Mouse (Mus musculus): ENCODE measurements around the gene Tmem109.

The Tmem109 gene

DNA sequence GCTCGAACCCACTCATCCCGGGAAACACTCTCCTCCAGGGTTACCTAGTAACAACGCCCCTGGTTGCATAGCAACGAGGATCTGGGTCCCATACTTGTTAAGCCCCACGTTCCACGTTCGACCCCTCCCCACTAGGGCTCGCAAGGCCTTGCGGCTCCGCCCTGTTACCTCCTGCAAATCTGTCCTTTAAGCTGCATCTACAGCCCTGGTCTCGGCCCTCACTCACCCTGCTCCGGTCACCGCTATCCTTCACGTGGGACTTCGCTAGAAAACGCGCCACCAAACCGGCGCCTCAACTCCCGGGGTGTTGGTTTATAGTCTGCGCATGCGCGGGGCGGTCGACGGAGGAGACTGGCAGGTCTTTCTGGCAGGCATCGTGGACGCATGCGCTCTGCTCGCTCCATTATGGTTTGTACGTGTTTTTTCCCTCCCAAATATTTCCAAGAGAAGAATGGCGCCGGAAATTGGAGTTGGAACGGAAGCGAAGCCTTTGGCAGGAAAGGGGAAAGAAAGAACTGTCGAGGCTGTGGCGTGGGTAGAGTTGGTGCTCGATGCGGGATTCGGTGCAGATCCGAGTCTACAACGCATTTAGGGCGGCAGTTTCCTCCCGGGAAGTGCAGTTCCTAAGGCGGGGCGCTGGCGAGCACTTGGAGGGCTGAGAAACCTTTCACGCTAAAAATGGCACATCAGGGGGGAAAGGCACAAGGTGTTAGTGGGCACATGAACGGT lies at the start of gene Tmem109:
Gene Tmem109, minus strand, starts transcription at position 576 of the 729 bp plus-strand sequence.
- DNase-seq (ENCODE audit: low spot score), result peak; percentile 91

DNA sequence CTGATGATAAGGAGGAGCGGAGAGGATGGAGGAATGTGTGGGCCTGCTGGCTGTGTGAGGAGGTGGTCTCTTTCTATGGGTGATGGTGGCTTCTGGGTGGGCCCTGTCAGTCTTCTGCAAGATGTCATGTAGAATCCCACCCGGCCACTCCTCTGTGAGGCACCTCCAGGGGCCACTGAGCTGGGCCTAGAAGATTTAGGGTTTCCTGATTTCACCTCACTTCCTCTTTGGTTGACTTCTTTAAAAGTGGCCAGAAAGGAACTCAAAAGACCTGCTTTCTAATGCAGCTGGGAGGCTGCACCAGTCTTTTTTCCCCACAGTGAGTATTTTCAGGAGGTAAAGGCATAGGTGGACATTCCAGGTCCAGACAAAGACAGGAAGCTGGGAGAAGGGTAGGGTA lies 48.8 kb upstream of the Tmem109 start:
- no peak for DNase-seq (ENCODE audit: low spot score)

DNA sequence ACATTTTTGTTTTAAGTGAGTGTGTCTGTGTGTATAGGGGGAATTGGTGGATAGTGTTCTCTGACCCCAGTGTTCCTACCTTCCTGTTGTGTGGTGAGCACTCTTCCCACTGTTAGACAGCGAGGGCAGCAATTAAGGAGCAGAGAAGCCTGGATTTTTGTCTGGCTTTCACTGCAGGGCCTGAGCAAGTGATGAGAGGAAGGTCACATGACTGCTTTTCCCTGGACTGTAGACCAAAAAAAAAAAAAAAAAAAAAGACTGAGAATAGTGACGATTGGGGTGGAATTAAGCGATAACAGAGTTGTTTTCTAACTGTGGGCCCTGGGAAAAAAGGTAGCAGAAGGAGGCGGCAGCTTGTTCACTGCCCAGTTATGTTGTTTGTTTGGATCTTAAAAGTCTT lies 44.9 kb upstream of the Tmem109 start:
- no peak for DNase-seq (ENCODE audit: low spot score)

DNA sequence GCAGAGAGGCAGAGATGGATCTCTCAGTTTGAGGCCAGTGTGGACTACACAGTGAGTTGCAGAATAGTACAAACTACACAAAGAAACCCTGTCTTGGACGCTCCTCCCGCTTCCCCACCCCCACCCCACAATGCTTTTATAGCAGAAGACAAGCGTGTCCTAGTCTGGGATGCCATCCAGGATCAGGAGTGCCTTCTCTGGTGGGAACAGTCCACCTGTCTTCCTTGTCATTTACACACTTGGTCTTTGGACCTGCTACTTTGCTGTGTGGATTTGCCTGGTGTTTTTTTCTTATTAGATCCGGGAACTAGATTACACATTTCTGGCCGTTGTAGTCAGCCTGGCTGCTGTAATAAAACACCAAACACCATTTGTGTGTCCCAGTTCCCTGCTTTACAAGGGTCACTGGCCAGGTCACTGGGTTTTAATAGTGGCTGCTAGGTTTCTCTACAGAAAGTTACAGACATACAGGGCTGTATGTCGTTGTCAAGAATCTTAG lies 44.4 kb upstream of the Tmem109 start:
- no peak for DNase-seq (ENCODE audit: low spot score)

DNA sequence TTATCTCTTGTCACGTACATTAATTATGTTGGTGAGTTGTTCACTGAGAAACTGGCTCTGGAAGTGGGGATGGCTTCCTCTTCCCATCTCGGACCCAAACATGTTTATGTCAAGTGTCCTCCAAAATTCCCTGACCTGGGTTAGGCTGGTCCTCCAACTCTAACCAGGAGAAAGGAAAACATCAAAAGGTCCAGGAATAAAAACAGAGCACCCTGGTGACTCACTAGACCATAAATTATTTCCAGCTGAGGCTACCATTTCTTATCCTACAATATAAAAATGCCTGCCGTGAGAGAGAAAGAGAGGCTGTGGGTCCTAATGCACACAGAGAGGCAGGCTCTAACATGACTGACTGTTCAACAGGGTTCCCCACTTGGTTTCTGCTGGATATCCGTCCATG lies 42.4 kb upstream of the Tmem109 start:
- DNase-seq (ENCODE audit: low spot score), result no peak

DNA sequence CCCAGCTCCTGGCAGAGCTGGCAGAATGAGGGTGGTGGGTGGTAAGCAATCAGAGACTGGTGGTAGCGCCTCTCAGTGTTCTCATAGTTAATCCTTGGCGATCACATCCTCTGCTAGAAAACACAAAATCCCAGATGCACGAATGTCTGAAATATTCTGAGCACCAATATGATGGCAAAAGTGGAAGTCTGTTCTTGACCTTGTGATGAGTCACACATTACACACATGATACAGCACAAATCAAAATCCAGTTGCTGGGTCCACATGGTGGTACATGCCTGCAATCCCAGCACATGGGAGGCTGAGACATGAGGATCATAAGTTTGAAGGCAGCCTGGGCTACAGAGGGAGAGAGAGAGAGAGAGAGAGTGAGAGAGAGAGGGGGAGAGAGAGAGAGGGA lies 39.3 kb upstream of the Tmem109 start:
- no peak for DNase-seq (ENCODE audit: low spot score)

DNA sequence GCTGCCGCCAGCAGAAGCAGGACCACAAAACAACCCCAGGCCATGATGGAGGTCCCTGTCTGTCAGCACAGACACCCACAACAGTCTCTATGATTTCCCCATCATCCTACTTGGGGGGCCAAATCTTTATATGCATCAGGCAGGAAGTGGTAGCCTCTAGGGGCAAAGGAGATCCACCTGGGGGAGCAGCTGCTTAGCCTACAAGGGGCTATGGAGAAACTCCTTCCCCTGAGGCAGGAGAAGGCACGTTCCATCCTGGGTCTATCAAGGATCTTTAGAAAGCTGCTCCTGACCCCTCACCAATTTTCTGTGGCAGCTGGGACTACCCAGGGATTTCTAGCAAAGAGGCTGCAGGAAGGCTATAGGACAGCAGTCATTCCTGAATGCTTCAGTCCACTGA lies 38.7 kb upstream of the Tmem109 start, which contains the start of gene Zp1:
Gene Zp1, minus strand, starts transcription at position 101 of the 400 bp plus-strand sequence.
- no peak for DNase-seq (ENCODE audit: low spot score)

DNA sequence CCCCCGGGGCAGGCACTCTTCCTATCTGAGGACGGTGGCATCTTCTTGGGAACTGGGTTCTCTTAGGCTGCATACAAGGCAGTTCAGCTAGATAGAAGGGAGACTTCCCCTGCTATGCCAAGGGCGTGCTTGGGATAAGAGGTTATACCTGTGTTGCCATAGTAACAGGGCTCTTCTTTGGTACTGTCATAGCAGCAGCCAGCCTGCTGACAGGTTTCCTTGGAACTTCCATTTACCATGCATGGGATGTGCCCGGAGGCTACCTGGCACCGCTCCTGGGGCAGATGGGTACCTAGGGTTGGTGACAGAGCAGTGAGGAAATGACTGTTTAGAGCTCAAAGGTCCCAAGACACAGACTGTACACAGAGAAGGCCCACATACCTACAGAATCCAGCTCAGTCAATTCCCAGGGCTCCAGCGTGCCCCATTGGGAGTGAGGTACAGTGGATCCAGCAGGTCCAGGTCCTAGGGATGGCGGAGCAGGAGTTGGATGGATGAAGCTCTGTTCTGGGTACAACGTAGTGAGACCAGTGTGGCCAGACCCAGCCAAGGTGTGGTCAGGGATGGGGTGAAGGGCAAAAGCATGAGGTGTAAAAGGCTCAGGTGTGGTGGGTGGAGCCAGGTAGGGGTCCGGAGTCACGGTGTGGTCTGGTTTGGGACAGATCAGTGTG lies 36.7 kb upstream of the Tmem109 start:
- no peak for DNase-seq (ENCODE audit: low spot score)

DNA sequence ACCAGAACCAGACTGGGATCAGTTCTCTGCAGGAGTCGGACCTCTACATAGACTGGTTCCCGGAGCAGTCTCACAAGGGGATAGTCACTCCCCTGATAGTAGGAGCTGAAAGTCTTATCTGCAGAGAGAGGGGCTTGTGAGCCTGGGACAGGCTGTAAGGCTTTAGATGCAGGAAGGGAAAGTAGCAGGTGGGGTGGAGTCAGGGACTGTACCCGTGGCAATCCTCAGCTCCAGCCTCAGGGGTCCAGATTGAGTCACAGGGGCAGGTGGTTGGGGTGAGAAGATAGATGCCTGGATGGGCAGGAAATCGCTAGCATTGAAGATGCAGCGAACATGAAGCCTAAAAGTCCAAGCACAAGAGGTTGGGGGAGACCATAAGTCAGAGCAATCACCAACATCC lies 34.7 kb upstream of the Tmem109 start:
- DNase-seq (ENCODE audit: low spot score), result no peak

DNA sequence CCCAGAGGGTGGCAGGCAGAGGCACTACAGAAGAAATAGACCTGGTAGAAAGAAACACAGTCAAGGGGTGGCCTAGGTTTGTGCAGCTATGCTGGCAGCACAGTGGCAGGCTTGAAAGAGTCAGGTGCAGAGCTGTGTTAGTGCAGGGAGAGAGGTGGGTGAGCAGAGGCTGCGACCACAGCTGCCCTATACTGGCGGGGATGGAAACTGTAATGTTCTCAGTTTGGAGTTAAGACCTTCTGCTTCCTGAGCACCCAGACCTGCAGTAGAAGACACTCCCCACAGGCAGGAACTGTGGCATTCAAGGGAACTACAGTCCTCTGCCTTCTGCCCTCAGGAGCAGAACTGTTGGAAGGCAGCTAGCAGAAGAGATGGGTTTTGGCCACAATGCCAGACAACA lies 33.1 kb upstream of the Tmem109 start:
- DNase-seq (ENCODE audit: low spot score), result no peak

DNA sequence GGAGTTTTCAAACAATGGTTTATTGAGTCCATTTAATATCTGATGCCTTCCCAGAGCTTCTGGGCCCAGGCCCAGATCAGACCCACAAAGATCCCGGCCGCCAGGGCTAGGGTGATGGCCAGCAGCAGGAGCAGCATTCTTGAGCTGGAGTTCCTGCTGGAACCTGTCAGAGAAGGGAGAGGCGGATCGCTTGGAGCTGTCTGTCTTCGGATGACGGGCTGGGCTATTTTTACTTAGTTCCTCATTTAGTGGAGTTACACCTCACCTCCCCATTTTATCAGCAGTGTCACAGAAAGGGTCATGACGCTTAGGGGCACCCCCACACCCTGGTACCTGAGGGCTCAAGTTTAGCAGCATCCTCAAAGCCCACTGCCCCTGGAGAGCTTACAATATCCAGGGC lies 32.5 kb upstream of the Tmem109 start:
- no peak for DNase-seq (ENCODE audit: low spot score)

DNA sequence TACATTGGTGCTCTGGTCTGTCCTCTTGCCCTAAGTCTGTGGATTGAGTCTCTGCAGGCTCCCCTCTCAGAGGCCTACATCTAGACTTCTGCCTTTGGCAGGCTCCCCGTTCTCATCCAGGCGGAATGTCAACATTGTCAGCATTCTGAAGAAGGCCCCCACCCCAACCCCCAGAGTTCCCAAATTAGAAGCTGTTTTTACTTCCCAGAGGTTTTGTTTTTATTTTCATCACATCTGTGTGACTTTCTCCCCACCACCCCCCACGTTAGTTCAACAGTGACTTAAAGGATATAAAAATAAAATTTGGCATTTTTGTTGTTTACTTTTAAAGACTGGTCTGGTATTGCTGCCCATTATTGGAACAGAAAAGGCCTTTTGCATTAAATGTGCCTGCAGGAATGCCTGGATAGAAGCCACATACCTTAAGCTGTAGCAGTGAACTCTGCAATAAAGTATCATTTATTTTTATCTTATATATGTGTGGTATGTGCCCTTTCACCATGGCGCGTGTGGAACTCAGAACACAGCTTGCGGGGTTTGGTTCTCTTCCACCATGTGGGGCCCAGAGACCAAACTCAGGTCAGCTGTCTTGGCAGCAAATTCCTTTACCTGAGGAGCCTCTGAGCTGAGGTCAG lies 27.4 kb upstream of the Tmem109 start:
- no peak for DNase-seq (ENCODE audit: low spot score)

DNA sequence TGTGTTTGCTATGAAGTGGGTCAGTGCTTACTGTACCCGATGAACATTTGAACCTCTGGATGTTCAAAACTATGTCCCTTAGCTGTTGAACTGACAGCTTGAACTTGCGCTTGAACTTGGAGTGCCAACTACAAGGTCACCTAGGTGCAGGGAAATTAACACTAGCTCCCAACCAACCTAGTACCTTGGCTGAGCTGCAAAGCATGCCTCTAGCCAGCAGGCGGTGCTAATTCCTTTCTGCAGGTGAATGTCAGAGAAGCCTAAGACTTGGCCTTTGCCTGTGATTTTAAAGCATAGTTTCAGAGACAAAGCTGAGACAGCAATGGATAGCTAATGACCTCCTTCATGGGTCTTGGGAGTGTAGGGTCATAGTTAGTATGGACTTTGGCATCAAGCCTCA lies 26.1 kb upstream of the Tmem109 start:
- DNase-seq (ENCODE audit: low spot score), result peak; percentile 29

DNA sequence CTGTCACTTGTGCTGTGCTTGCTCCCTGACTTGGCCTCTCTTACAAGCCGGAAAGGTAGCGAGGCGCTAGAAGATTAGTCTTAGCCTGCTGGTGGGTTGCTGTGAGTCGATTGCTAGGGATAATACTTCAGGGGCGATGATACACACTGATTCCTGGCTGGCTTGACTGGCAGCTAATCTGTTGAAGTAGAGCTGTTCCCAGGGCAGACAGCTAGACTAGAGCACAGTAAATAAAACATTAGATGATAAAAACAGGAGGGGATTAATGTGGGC lies 23.9 kb upstream of the Tmem109 start:
- DNase-seq (ENCODE audit: low spot score), result no peak

DNA sequence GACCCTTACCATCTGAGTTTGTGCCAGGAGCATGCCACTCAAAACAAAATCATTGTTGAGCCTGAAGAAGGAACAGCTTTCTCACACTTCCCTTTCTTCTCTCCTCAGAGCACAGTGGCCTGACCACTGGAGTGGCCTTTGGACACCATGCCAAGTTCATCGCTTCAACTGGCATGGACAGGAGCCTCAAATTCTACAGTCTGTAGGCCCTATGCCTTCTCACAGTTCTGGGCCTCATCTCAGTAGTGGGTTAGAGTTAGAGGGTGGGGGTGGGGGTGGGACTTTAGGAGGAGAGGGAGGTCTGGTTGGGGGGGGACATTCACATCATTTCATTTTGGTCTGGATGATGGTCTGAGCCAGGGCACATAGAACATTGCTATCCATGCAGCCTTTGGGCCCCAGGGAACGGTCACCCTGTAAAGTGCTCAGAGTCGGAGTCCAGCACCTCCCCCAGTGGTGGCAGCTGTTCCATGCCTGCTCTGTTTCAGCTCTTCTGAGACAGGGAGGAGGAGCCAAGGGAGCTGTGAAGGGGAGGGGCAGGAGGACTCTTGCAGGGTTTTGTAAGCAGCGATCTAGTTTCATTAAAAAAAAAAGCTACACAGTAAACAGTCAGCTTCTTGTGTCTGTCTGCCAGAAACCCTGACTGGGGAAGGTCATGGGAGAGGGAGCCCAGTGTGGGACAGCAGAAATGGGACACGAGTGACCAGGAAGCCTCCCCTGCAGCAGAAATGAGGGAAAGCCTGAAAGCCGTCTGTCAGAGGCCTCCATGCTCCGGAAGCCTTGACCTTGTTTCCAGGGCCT lies 23.3 kb upstream of the Tmem109 start:
- DNase-seq (ENCODE audit: low spot score), result no peak

DNA sequence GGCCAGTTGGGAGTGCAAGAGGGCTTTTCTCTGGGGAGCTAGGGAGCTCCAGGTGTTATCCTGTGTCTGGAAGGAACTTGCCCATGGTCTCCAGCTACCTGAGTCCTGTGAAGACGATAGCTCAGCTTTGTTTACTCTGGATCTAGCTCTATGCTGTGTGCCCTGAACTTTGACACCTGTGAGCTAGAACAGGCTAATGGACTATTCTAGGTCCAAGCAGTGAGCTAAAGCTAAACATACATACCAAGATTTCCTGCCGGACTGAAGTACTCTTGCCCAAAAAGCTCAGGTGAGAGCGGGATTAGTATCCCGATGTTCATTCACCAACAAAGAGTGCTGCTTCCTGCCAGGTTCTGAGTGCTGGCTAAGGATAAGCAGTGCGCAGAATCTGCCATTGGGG lies 22.7 kb upstream of the Tmem109 start:
- DNase-seq (ENCODE audit: low spot score), result no peak

DNA sequence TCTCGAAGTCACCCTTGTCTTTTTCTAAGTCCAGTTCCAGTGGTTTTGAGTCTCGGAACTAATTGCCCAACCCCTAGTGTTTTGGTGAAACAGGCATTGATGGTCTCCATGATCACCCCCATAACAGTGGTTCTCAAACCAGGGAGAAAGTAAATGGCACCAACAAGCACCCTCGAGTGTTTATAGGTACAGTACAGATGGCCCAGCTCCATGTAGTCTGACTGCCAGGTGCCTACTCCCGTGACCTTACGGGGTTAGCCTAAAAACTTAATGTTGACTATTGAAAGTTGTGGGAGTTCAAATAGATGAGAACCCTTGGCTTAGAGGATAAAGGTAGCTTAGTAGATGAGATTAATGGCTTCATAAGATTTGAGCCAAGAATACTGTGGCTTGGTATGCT lies 19.2 kb upstream of the Tmem109 start:
- DNase-seq (ENCODE audit: low spot score), result no peak

DNA sequence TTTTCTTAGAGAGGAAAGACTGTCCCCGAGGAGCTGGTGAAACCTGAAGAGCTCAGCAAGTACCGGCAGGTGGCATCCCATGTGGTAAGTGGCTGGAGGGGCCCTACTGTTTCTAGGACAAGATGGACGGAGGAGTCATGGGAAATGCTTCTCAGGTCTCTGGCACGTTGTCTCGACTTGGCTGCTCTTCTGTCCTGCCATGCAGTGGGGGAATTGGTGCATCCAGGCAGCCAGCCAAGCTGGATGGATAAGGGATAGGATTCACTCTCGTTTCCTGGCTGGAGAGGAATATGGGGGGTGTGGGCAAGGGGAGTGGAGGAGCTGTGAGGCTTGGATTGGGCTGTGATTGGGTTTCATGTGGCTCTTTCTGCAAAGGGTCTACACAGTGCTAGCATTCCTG lies 18.5 kb upstream of the Tmem109 start:
- DNase-seq (ENCODE audit: low spot score), result no peak

DNA sequence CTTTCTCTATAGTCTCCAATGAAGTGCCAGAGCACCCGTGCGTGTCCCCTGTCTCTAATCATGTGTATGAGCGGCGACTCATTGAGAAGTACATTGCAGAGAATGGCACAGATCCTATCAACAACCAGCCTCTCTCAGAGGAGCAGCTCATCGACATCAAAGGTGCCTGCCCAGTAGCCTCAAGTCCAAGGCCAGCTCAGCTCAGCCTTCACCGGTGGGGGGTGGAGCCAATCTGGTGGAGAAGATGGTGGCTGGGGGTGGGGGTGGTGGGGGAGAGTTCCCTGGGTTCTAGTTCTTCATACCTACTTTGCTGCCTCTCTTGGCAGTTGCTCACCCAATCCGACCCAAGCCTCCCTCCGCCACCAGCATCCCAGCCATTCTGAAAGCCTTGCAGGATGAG lies 15.7 kb upstream of the Tmem109 start:
- no peak for DNase-seq (ENCODE audit: low spot score)

DNA sequence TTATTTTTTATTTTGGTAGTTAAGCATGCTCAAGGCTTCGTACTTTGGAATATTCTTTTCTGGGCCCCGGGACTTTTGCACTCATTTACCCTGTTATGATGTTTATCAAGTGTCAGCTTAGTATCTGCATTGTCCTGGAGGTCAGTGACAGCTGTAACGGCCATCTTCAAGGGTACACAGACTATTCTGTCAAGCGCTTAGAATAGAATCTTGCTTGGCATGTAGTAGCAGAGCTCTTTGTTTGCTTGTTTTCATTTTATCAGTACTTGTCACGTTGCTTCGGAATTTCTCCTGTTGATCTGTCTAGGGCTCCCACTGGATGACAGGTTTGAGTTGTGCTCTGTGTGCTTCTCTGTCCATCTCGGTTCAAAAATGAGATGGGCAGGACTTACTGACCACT lies 15.0 kb upstream of the Tmem109 start:
- DNase-seq (ENCODE audit: low spot score), result no peak

DNA sequence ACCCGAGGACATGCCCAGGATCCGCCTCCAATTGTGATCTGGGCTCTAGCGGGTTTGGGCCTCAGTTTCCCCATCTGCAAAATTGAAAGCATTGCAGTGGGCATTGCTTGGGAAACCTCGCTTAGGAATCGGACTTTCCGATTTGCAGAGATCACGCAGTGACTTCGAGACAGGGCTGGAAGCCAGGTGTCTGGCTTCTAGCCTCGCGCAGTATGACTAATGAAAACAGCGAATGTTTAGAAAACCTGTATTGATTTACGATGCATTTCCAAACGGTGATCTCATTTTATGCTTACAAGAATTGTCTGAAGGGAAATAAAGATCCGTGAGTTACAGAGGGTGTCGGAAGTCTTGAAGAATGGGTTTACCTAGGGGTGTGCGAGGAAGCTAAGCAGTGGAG lies 13.9 kb upstream of the Tmem109 start:
- DNase-seq (ENCODE audit: low spot score), result peak; percentile 31

DNA sequence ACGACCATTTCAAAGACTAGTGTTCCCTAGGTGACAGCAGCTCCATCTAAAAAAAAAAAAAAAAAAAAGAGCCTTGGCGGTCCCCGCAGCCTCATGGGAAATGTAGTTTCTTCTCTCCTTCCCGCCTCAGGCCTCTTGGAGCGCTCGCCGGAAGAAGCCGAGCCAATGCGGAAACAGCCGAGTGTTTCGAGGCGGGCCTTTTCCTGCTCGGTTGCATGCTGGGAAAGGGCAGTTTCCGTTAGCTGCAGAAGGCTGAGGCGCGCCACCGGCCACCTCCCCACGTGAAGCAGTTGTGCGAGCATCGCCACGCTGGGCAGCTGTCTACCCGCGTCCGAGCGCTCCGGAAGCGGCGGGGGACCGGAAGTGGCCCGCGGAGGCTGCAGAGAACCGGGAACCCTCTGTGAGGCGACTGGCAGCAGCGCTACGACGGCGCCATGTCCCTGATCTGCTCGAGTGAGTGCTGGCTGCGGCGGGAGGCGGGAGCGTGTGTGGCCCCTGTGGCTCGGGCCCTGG lies 13.3 kb upstream of the Tmem109 start, which contains the start of gene Prpf19:
Gene Prpf19, plus strand, starts transcription at position 216 of the 513 bp plus-strand sequence.
- DNase-seq (ENCODE audit: low spot score), result peak; percentile 95
